Mouse (Mus musculus) layer of hippocampus, postnatal 25 days (tissue): Measurements from ENCODE around the gene Ndufv2. TPM values are rescaled to one million over a fixed set of nuclear protein-coding genes. Genes with fewer than 3 reads are reported as not detected.

Experiments
- total RNA-seq, 2 experiments: library from RNA; stranded (reverse); gene quantifications; 2 replicates each; pipeline ENCODE4 v1.2.3; 2021

Gene Ndufv2
- total RNA-seq, 2 experiments from 2014 or later: 248 to 262 TPM

Other genes starting within 250 kb of the Ndufv2 start
- gene Ralbp1, start 215.8 kb downstream of the Ndufv2 start, total RNA-seq: 10 to 100 TPM; 47.2 to 53.5 TPM
- gene Twsg1, start 150.3 kb downstream of the Ndufv2 start, total RNA-seq: 10 to 100 TPM; 29.3 to 30.0 TPM
- gene Ankrd12, start 24.5 kb downstream of the Ndufv2 start, total RNA-seq: 100 to 1,000 TPM; 146 to 159 TPM
- 10 to 100 TPM; 43.6 to 44.8 TPM for gene Washc1, start 10.0 kb upstream of the Ndufv2 start, total RNA-seq
- 1 to 10 TPM; 1.2 to 2.1 TPM for gene Ddx11, start 22.0 kb upstream of the Ndufv2 start, total RNA-seq